Mouse (Mus musculus) neural tube, embryonic 10.5 days (tissue): Measurements from ENCODE around the gene Fam19a5.

Experiments
- DNase-seq: peaks from one replicate; pipeline ENCODE4 v3.0.0-alpha.2; 2017; ENCODE audit warnings: low spot score; ENCODE audit errors: extremely low spot score

Fam19a5 gene

GRCm38 (mm10) chr15:87543599-87544338 is at the start of gene Fam19a5:
Gene Fam19a5 (plus strand): TSS chr15:87544299.
- peak; percentile 66 for DNase-seq

- DNase-seq, result no peak
These were observed 42.4 kb upstream of the Fam19a5 start for GRCm38 (mm10) chr15:87501737-87502136.

- no peak for DNase-seq
These were observed 36.8 kb upstream of the Fam19a5 start for GRCm38 (mm10) chr15:87507349-87507748.

- DNase-seq, result no peak
These were observed 33.2 kb upstream of the Fam19a5 start for GRCm38 (mm10) chr15:87510886-87511285.

GRCm38 (mm10) chr15:87518161-87518560 is 25.9 kb upstream of the Fam19a5 start:
- DNase-seq, result no peak

GRCm38 (mm10) chr15:87529271-87529670 is 14.8 kb upstream of the Fam19a5 start:
- DNase-seq, result no peak

GRCm38 (mm10) chr15:87541656-87542055 is 2.4 kb upstream of the Fam19a5 start:
- no peak for DNase-seq

GRCm38 (mm10) chr15:87544401-87545129 is 466 bp downstream of the Fam19a5 start:
- DNase-seq, result peak; percentile 79

- DNase-seq, result no peak
These were observed 1.1 kb downstream of the Fam19a5 start for GRCm38 (mm10) chr15:87545130-87545642.

- DNase-seq, result no peak
These were observed 1.7 kb downstream of the Fam19a5 start for GRCm38 (mm10) chr15:87545731-87546360.

GRCm38 (mm10) chr15:87547022-87547421 is 2.9 kb downstream of the Fam19a5 start:
- peak; percentile 56 for DNase-seq

- no peak for DNase-seq
These were observed 5.6 kb downstream of the Fam19a5 start for GRCm38 (mm10) chr15:87549724-87550123.

- no peak for DNase-seq
These were observed 6.7 kb downstream of the Fam19a5 start for GRCm38 (mm10) chr15:87550756-87551155.

- DNase-seq, result no peak
These were observed 7.5 kb downstream of the Fam19a5 start for GRCm38 (mm10) chr15:87551556-87551955.

- no peak for DNase-seq
These were observed 11.7 kb downstream of the Fam19a5 start for GRCm38 (mm10) chr15:87555811-87556210.

GRCm38 (mm10) chr15:87564331-87564730 is 20.2 kb downstream of the Fam19a5 start:
- DNase-seq, result no peak

GRCm38 (mm10) chr15:87566040-87566929 is 22.2 kb downstream of the Fam19a5 start:
- DNase-seq, result no peak

- DNase-seq, result no peak
These were observed 26.1 kb downstream of the Fam19a5 start for GRCm38 (mm10) chr15:87570182-87570581.

- no peak for DNase-seq
These were observed 35.8 kb downstream of the Fam19a5 start for GRCm38 (mm10) chr15:87579861-87580260.

- DNase-seq, result no peak
These were observed 40.0 kb downstream of the Fam19a5 start for GRCm38 (mm10) chr15:87583921-87584621.
